Mouse (Mus musculus): ENCODE data around the gene Vac14.
A peak's percentile ranks its signal among the peaks of the same experiment; 100 is the strongest.
"Not testable (repeated sequence)": the region's sequence is repeated elsewhere in the genome, so short reads cannot be mapped to it uniquely, and the experiment has no call there.

Vac14 gene

GRCm38 (mm10) chr8:110650838-110651237 is 32.5 kb downstream of the Vac14 start:
- DNase-seq = no peak

- no peak for DNase-seq
Measured at GRCm38 (mm10) chr8:110651847-110652246, 33.5 kb downstream of the Vac14 start.

- DNase-seq = no peak
Measured at GRCm38 (mm10) chr8:110654075-110655060, 36.0 kb downstream of the Vac14 start.

- no peak for DNase-seq
Measured at GRCm38 (mm10) chr8:110655827-110656226, 37.4 kb downstream of the Vac14 start.

GRCm38 (mm10) chr8:110657661-110658060 is 39.3 kb downstream of the Vac14 start:
- no peak for DNase-seq

GRCm38 (mm10) chr8:110660121-110660520 is 41.7 kb downstream of the Vac14 start:
- DNase-seq = peak; percentile 32

- DNase-seq = no peak
Measured at GRCm38 (mm10) chr8:110662545-110662944, 44.2 kb downstream of the Vac14 start.

GRCm38 (mm10) chr8:110663015-110663742 is 44.8 kb downstream of the Vac14 start:
- DNase-seq = no peak

GRCm38 (mm10) chr8:110664202-110664896 is 46.0 kb downstream of the Vac14 start:
- DNase-seq = peak; percentile 45

- DNase-seq = peak; percentile 49
Measured at GRCm38 (mm10) chr8:110665000-110665399, 46.6 kb downstream of the Vac14 start.

- not testable (repeated sequence) for DNase-seq
Measured at GRCm38 (mm10) chr8:110667590-110668177, 49.3 kb downstream of the Vac14 start.

GRCm38 (mm10) chr8:110669932-110670628 is 51.7 kb downstream of the Vac14 start:
- DNase-seq = no peak

GRCm38 (mm10) chr8:110671309-110671708 is 52.9 kb downstream of the Vac14 start:
- DNase-seq = peak; percentile 78

- DNase-seq = peak; percentile 67
Measured at GRCm38 (mm10) chr8:110672133-110672532, 53.7 kb downstream of the Vac14 start.

GRCm38 (mm10) chr8:110673168-110673567 is 54.8 kb downstream of the Vac14 start:
- DNase-seq = peak; percentile 55

- DNase-seq = no peak
Measured at GRCm38 (mm10) chr8:110674589-110674988, 56.2 kb downstream of the Vac14 start.

- DNase-seq = no peak
Measured at GRCm38 (mm10) chr8:110676702-110677101, 58.3 kb downstream of the Vac14 start.

- no peak for DNase-seq
Measured at GRCm38 (mm10) chr8:110677174-110677660, 58.8 kb downstream of the Vac14 start.

- DNase-seq = no peak
Measured at GRCm38 (mm10) chr8:110678989-110679388, 60.6 kb downstream of the Vac14 start.

- DNase-seq = peak; percentile 84
Measured at GRCm38 (mm10) chr8:110687726-110688125, 69.3 kb downstream of the Vac14 start.

- no peak for DNase-seq
Measured at GRCm38 (mm10) chr8:110689961-110690360, 71.6 kb downstream of the Vac14 start.

GRCm38 (mm10) chr8:110694226-110694625 is 75.8 kb downstream of the Vac14 start:
- no peak for DNase-seq
